Mouse (Mus musculus) small intestine, adult 2 months (tissue): ENCODE results near the gene Inpp4a. TPM values are rescaled to one million over a fixed set of nuclear protein-coding genes. Genes with fewer than 3 reads are reported as not detected.

Source experiments
- H3K27ac ChIP-seq: fragments of 200-500 bp; 2 replicates; pipeline ENCODE4 v1.5.1; 2012; ENCODE audit warnings: low read depth, low read length, control low read depth, inconsistent platforms; ENCODE audit not compliant: insufficient read depth
- H3K27me3 ChIP-seq: fragments of 200-500 bp; 2 replicates; pipeline ENCODE4 v1.6.1; 2012; ENCODE audit warnings: mild to moderate bottlenecking, moderate library complexity, low read length, inconsistent platforms; ENCODE audit not compliant: control insufficient read depth, insufficient read depth
- H3K36me3 ChIP-seq: fragments of 200-500 bp; 2 replicates; pipeline ENCODE4 v1.6.1; 2012; ENCODE audit warnings: mild to moderate bottlenecking, low read length, control low read depth, inconsistent platforms; ENCODE audit not compliant: control insufficient read depth, insufficient read depth
- H3K4me1 ChIP-seq: fragments of 200-500 bp; 2 replicates; pipeline ENCODE4 v1.6.1; 2012; ENCODE audit warnings: low read length, inconsistent platforms, mixed read lengths; ENCODE audit not compliant: control insufficient read depth, insufficient read depth, insufficient read length
- H3K4me3 ChIP-seq: fragments of 200-500 bp; 2 replicates; pipeline ENCODE4 v1.5.1; 2012; ENCODE audit warnings: low read depth, mild to moderate bottlenecking, control low read depth, inconsistent platforms, low read length, moderate library complexity
- CTCF ChIP-seq: fragments of 200-500 bp; IDR thresholded peaks from 2 replicates; pipeline ENCODE4 v1.5.1; 2012; ENCODE audit warnings: low read depth, mild to moderate bottlenecking, control low read depth, inconsistent platforms, low read length, moderate library complexity, mixed read lengths; ENCODE audit not compliant: insufficient replicate concordance, insufficient read length; ENCODE audit errors: extremely low read depth
- POLR2A ChIP-seq: fragments of 200-500 bp; IDR thresholded peaks from 2 replicates; pipeline ENCODE4 v1.6.1; 2012; ENCODE audit warnings: low read depth, mild to moderate bottlenecking, control low read depth, inconsistent platforms, low read length, moderate library complexity
- WGBS: fragments of 180-500 bp; shearing (Covaris S2); methylation state at CpG from one replicate; pipeline ENCODE4 v1.1.7; 2018; 5-methylcytosine and 5-hydroxymethylcytosine counted together
- polyA plus RNA-seq: library from polyadenylated mRNA; depleted of rRNA; stranded (reverse); fragments of >200 nt; gene quantifications from 2 replicates; pipeline ENCODE4 v1.2.3, GENCODE M21; 2012

Inpp4a gene
- polyA plus RNA-seq, 1 experiment = 28.6 TPM

DNA sequence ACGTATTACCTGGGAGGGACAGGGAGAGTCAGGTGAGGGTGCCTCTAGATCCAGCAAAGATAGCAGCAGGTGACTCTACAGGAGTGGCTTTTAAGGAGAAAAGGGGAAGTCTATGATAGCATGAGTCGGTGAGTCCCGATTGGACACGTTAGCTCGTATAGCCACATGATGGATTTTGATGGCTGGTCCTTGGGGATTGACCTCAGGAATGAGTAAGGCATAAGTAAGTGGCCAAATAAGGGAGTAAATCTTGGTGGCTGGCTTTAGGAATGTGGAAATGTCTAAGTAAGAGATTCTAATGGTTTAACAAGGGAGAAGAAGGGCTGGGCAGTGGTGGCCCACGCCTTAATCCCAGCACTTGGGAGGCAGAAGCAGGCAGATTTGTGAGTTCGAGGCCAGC, 10.7 kb upstream of the Inpp4a start:
- no peak for TF ChIP-seq POLR2A
- no peak for TF ChIP-seq CTCF
- Histone ChIP-seq H3K27ac (no peak overlapping the region), H3K4me1 (no peaks in the 10 kb centered on the region), H3K4me3 (no peak overlapping the region), H3K36me3 (no peaks in the 10 kb centered on the region), H3K27me3 (no peaks in the 10 kb centered on the region)
- 76% methylated on average over 7 of the region's 7 CpGs for WGBS

DNA sequence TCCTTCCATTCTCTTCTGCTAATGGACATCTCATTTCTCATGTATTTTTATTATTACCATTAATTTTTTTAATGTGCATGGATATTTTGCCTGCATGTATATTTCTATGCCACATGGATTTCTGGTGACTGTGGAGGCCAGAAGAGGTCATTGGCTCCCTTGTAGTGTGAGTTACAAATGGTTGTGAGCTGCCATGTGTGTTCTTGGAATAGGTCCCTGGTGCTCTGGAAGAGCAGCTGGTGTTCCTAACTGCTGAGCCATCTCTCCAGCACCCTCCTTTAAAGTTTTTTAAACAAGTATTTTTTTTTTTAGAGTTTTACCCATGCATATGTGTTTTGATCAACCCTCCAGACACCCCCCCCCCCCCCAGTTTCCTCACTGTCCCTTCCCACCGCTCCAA, 3.3 kb upstream of the Inpp4a start:
- Histone ChIP-seq H3K27ac (no peak overlapping the region), H3K4me1 (peaks cover 12% of the 10 kb centered on the region; the same call in 1 of the 2 replicates), H3K36me3 (no peaks in the 10 kb centered on the region), H3K27me3 (no peaks in the 10 kb centered on the region), H3K4me3 (no peak overlapping the region)
- TF ChIP-seq CTCF (no peak), POLR2A (no peak)
- WGBS = 78% methylated on average over 1 of the region's 1 CpGs

DNA sequence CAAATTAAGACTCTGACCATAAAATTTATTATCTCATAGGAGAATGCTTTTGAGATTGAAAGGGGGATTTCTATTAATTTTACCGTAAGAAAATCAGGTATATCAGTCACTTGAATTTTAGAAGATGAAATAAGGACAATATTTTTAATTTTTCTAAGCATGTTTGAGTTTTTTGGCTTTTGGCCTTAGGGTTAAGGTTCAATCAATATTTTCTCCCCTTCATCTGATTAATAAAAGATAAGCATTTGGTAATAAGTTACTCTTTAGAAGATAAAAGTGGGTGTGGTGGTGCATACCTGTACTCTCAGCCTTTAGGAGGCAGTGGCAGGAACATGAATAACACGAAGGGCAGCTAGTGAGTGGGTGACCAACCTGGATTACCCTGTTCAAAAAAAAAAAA, 761 bp upstream of the Inpp4a start:
- H3K36me3 ChIP-seq = no peaks in the 10 kb centered on the region
- peaks cover 14% of the 10 kb centered on the region; the same call in 1 of the 2 replicates for H3K4me1 ChIP-seq
- H3K4me3 ChIP-seq = no peak overlapping the region
- H3K27ac ChIP-seq = peak overlapping the region; percentile 19; the same call in 1 of the 2 replicates
- TF ChIP-seq CTCF (no peak), POLR2A (no peak)
- no peaks in the 10 kb centered on the region for H3K27me3 ChIP-seq
- 43% methylated on average over 2 of the region's 2 CpGs for WGBS

GRCm38 (mm10) chr1:37300650-37301049, 985 bp downstream of the Inpp4a start:
- H3K36me3 ChIP-seq = no peaks in the 10 kb centered on the region
- no peaks in the 10 kb centered on the region for H3K27me3 ChIP-seq
- TF ChIP-seq CTCF (no peak), POLR2A (no peak)
- WGBS = 7% methylated on average over 5 of the region's 5 CpGs
- H3K27ac ChIP-seq = peak overlapping the region; percentile 67
- peak overlapping the region; percentile 95 for H3K4me3 ChIP-seq
- peaks cover 14% of the 10 kb centered on the region; the same call in 1 of the 2 replicates for H3K4me1 ChIP-seq

DNA sequence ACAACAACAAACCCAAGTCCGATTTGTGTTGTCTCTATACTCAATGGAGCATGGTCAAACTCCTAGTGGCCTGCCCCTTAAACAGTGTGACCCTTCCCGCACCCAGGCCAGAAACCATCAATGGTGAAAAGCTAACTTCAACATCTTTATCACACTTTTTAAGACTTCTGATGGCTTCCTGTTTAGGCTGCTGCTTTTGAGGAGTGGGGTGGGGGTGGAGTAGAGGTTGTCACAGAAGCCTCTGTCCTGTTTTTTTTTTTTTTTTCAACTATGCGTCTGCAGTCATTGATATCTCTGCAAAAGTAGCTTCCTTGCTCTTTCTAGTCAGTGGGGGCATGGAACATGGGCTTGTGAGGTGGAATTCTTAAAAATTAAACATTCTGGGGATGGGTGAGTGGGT, 3.1 kb downstream of the Inpp4a start:
- Histone ChIP-seq H3K27ac (no peak overlapping the region), H3K36me3 (no peaks in the 10 kb centered on the region), H3K4me1 (peaks cover 29% of the 10 kb centered on the region; the same call in 1 of the 2 replicates), H3K27me3 (no peaks in the 10 kb centered on the region), H3K4me3 (no peak overlapping the region)
- no peak for TF ChIP-seq POLR2A
- no peak for TF ChIP-seq CTCF
- WGBS = 81% methylated on average over 3 of the region's 3 CpGs

GRCm38 (mm10) chr1:37305691-37306287, 6.1 kb downstream of the Inpp4a start:
- H3K36me3 ChIP-seq = no peaks in the 10 kb centered on the region
- H3K27ac ChIP-seq = no peak overlapping the region
- TF ChIP-seq CTCF = no peak
- no peak for TF ChIP-seq POLR2A
- H3K27me3 ChIP-seq = no peaks in the 10 kb centered on the region
- peaks cover 35% of the 10 kb centered on the region for H3K4me1 ChIP-seq
- H3K4me3 ChIP-seq = no peak overlapping the region
- 80% methylated on average over 9 of the region's 9 CpGs for WGBS

DNA sequence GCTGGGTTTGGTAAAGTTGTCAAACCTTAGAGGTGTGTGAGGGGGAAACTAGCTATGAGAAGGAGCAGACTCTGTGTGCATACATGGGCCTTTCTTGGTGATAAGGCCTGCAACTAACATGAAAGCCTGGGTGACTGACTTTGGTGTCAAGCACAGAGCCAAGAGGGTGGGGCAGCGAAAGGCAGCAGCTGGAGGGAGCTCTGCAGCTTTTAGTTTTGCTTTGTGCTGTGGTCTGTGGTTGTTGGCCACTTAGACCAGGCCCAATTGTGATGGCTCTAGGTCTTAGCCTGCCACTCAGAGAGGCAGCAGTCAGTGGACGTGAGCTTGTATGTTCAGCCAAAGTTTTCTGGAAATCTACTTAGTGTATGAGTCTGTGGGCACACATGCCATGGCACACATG, 7.9 kb downstream of the Inpp4a start:
- Histone ChIP-seq H3K27me3 (no peaks in the 10 kb centered on the region), H3K36me3 (no peaks in the 10 kb centered on the region), H3K4me1 (peaks cover 31% of the 10 kb centered on the region), H3K4me3 (no peak overlapping the region), H3K27ac (no peak overlapping the region; the same call in 1 of the 2 replicates)
- 39% methylated on average over 2 of the region's 2 CpGs for WGBS
- TF ChIP-seq CTCF (no peak), POLR2A (no peak)
